Mouse (Mus musculus) ES-Bruce4 (cell line): ENCODE data around the gene Klc3. TPM values are rescaled to one million over a fixed set of nuclear protein-coding genes. Genes with fewer than 3 reads are reported as not detected.

Experiments used
- H3K27ac ChIP-seq: 2 replicates; pipeline ENCODE4 v1.5.1; 2012; ENCODE audit warnings: low read length, inconsistent platforms; ENCODE audit not compliant: insufficient read depth
- H3K27me3 ChIP-seq: 2 replicates; pipeline ENCODE4 v1.6.1; 2012; ENCODE audit warnings: mild to moderate bottlenecking, low read length, inconsistent platforms; ENCODE audit not compliant: control insufficient read depth, poor library complexity, insufficient read depth, severe bottlenecking
- H3K36me3 ChIP-seq: 2 replicates; pipeline ENCODE4 v1.6.1; 2012; ENCODE audit warnings: inconsistent platforms, mild to moderate bottlenecking, low read length, moderate library complexity; ENCODE audit not compliant: control insufficient read depth, poor library complexity, insufficient read depth, severe bottlenecking
- H3K4me1 ChIP-seq: one replicate; pipeline ENCODE4 v1.8.1; 2011; ENCODE audit warnings: low read length; ENCODE audit not compliant: control insufficient read depth, insufficient read depth
- H3K4me3 ChIP-seq: 2 replicates; pipeline ENCODE4 v1.5.1; 2011; ENCODE audit warnings: low read depth, mild to moderate bottlenecking, low read length
- H3K9ac ChIP-seq: 2 replicates; pipeline ENCODE4 v1.6.1; 2012; ENCODE audit warnings: low read depth, mild to moderate bottlenecking, inconsistent platforms; ENCODE audit not compliant: poor library complexity, severe bottlenecking
- H3K9me3 ChIP-seq: replicated peaks from 2 replicates; pipeline ENCODE4 v1.6.1; 2012; ENCODE audit warnings: mild to moderate bottlenecking, low read length, inconsistent platforms; ENCODE audit not compliant: control insufficient read depth, poor library complexity, insufficient read depth, severe bottlenecking
- CTCF ChIP-seq: IDR thresholded peaks from one replicate; pipeline ENCODE4 v1.8.1; 2011; ENCODE audit warnings: low read depth, low read length
- EP300 ChIP-seq: IDR thresholded peaks from 2 replicates; pipeline ENCODE4 v1.6.1; 2011; ENCODE audit warnings: low read depth, low read length; ENCODE audit not compliant: insufficient read depth
- POLR2A ChIP-seq: IDR thresholded peaks from one replicate; pipeline ENCODE4 v1.8.1; 2011; ENCODE audit warnings: low read length; ENCODE audit not compliant: insufficient read depth
- polyA plus RNA-seq: library from polyadenylated mRNA; stranded (reverse); fragments of >200 nt; gene quantifications from 2 replicates; pipeline ENCODE4 v1.2.4, GENCODE M21; 2011; ENCODE audit warnings: low read depth; ENCODE audit not compliant: missing spikeins, insufficient read depth, insufficient read length

Gene Klc3
- 17.6 and 18.7 TPM in 2 replicates for polyA plus RNA-seq

GRCm38 (mm10) chr7:19403731-19404296 is at the start of gene Klc3:
Gene Klc3 (minus strand): TSS chr7:19404104.
- Histone ChIP-seq H3K27me3 (no peaks in the 10 kb centered on the region), H3K4me1 (no peaks in the 10 kb centered on the region), H3K4me3 (peak within 1 kb of the TSS; percentile 92), H3K27ac (no peak within 1 kb of the TSS), H3K9ac (peak within 1 kb of the TSS; percentile 68), H3K9me3 (no peaks in the 10 kb centered on the region; the same call in 1 of the 2 replicates), H3K36me3 (no peaks in the 10 kb centered on the region)
- no peak for TF ChIP-seq CTCF
- TF ChIP-seq EP300, result no peak
- no peak for TF ChIP-seq POLR2A

- TF ChIP-seq EP300 (no peak), CTCF (no peak), POLR2A (no peak)
- Histone ChIP-seq H3K27me3 (no peaks in the 10 kb centered on the region), H3K9me3 (no peaks in the 10 kb centered on the region), H3K9ac (no peak overlapping the region), H3K27ac (no peak overlapping the region), H3K4me3 (no peak overlapping the region), H3K36me3 (no peaks in the 10 kb centered on the region), H3K4me1 (no peaks in the 10 kb centered on the region)
Measured at GRCm38 (mm10) chr7:19449165-19449564, 45.3 kb upstream of the Klc3 start.

DNA sequence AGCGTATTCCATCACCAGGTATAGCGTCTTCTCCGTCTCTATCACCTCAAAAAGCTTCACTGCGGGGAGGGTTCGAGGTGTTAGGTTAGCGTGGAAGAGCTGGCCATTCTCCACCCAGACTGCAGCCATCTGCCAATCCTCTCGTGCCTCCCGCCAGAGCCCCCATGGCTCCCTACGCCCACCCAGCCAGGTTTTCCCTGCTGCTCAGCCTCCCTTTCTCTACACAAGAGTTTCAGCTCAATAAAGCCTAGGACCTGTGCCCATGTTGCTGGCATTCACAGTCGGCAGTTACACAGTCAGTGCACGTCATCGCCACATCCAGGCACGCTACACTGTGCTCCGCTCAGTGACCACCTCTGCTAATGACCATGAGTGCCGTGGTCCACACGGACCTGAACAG is 43.8 kb upstream of the Klc3 start:
- Histone ChIP-seq H3K9ac (no peak overlapping the region), H3K4me3 (no peak overlapping the region), H3K36me3 (no peaks in the 10 kb centered on the region), H3K4me1 (no peaks in the 10 kb centered on the region), H3K27ac (no peak overlapping the region), H3K27me3 (no peaks in the 10 kb centered on the region), H3K9me3 (no peaks in the 10 kb centered on the region)
- TF ChIP-seq EP300 (no peak), POLR2A (no peak), CTCF (no peak)

GRCm38 (mm10) chr7:19444801-19445200 is 40.9 kb upstream of the Klc3 start:
- no peaks in the 10 kb centered on the region for H3K4me1 ChIP-seq
- H3K27ac ChIP-seq, result no peak overlapping the region
- TF ChIP-seq CTCF, result no peak
- TF ChIP-seq POLR2A, result no peak
- no peak for TF ChIP-seq EP300
- no peak overlapping the region for H3K9ac ChIP-seq
- no peaks in the 10 kb centered on the region for H3K36me3 ChIP-seq
- H3K9me3 ChIP-seq, result no peaks in the 10 kb centered on the region
- H3K4me3 ChIP-seq, result no peak overlapping the region
- H3K27me3 ChIP-seq, result no peaks in the 10 kb centered on the region

DNA sequence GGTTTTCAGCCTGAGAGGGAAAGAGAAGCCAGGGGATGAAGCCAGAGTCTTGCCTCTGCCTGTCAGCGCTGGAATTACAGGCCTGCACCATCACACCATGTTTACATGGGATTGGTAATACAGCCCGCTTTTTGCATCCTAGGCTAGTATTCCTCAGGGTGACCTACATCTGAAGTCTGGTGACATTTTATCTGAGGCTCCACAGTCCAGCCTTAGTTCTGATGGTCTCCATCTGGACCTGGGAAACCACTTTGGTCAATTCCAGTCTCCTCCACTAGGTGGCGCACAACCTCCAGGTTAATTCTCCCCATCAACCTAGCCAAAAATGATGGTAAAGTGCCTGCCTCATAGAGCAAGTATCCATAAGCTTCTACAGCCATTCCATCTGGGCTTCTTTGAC is 39.4 kb upstream of the Klc3 start:
- TF ChIP-seq CTCF (peak; percentile 63), EP300 (no peak), POLR2A (no peak)
- H3K36me3 ChIP-seq, result no peaks in the 10 kb centered on the region
- no peak overlapping the region for H3K9ac ChIP-seq

DNA sequence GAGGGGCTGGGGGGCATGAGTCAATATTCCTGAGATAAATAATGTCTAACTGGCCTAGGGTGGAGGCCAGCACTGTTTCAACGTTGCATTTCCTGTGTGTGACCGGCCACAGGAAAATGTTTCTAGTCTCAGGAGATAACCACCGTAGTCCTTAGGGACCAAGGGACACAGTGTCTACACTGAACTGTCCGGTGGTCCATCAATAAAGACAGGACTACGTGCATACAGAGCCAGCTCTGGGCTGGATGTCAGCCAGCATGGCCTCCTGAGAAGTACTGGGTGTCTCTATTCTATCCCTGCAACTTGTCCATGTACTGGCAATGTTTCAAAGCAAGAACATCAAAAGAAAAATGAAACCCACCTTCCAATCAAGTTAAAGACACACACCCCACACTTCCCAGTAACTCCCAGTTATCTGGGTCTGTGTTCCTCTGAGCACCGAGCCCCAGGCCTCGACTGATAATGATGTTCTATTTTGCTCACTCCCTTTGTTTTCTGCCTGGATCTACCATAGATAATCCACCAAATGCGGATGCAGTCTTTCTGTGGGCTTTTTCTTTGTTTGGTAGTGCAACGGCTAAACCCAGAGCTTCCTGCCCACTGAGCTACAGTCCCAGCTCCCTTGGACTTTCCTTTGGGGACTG is 37.7 kb upstream of the Klc3 start:
- Histone ChIP-seq H3K36me3 (no peaks in the 10 kb centered on the region), H3K4me1 (no peaks in the 10 kb centered on the region), H3K9me3 (no peaks in the 10 kb centered on the region), H3K27ac (no peak overlapping the region), H3K4me3 (no peak overlapping the region), H3K9ac (no peak overlapping the region), H3K27me3 (no peaks in the 10 kb centered on the region)
- no peak for TF ChIP-seq EP300
- TF ChIP-seq CTCF, result no peak
- TF ChIP-seq POLR2A, result no peak

More for the DNA sequence above, 39.4 kb upstream of the Klc3 start:
- Histone ChIP-seq H3K4me1 (no peaks in the 10 kb centered on the region), H3K27ac (no peak overlapping the region), H3K27me3 (no peaks in the 10 kb centered on the region), H3K9me3 (no peaks in the 10 kb centered on the region), H3K4me3 (no peak overlapping the region)
